Mouse (Mus musculus): ENCODE measurements around the gene March5.
A peak's percentile ranks its signal among the peaks of the same experiment; 100 is the strongest.

March5 gene

GRCm38 (mm10) chr19:37262389-37262788, 55.0 kb downstream of the March5 start:
- DNase-seq (ENCODE audit: extremely low read depth, insufficient read length, low spot score): peak; percentile 44

DNA sequence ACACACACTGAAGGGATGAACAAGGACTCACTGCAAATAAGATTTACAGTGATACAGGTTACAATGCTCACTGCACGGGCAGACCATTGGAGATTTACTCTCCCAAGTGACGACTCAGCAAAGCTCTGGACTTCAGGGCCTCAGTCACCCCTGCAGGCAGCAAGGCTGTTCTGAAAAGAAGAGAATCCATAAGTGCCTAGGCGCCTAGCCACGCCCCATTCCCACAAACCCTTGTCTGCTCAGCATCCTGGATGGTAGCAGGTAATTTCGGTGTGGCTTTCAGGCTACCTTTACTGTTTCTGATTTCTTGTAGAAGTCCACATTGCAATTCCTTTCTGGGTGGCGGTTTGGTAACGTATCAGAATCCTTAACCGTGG, 56.2 kb downstream of the March5 start:
- DNase-seq (ENCODE audit: extremely low read depth, insufficient read length, low spot score): no peak

GRCm38 (mm10) chr19:37263943-37264897, 56.9 kb downstream of the March5 start:
- DNase-seq (ENCODE audit: extremely low read depth, insufficient read length, low spot score): peak; percentile 82

GRCm38 (mm10) chr19:37265333-37266103, 58.2 kb downstream of the March5 start:
- peak; percentile 41 for DNase-seq (ENCODE audit: extremely low read depth, insufficient read length, low spot score)

- no peak for DNase-seq (ENCODE audit: extremely low read depth, insufficient read length, low spot score)
Measured at GRCm38 (mm10) chr19:37269106-37269505, 61.8 kb downstream of the March5 start.

All from 3134 (cell line).